Mouse (Mus musculus): ENCODE measurements around the gene Slc13a3. TPM values are rescaled to one million over a fixed set of nuclear protein-coding genes. Genes with fewer than 3 reads are reported as not detected.

Slc13a3 gene
- polyA plus RNA-seq, 1 experiment from 2014 or later = 0.05 TPM

DNA sequence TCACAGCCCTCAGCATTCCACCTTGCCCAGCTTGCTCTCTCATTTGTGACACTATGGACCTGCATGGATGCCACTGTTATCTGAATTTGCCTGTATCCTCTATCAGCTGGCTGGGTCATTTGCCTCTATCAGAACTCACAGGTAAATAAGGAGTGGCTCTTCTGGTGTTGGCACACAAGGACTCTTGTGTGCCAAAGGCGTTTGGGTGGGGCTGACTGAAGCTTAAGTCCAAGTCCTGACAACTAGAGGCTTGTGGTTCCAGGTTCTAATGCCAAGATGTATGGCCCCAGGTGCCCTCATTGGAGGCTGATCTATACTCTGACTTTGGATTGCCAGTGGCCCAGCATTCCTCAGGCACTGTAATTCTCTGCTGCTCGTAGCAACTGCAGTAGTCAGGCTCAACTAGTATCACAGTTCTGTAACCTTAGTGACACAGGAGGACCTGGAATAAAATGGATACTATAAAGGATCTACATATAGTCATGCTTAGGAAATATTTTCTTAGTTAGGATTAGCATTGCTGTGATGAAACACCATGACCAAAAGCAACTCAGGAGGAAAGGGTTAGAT is 24.8 kb upstream of the Slc13a3 start:
- no peaks in the 10 kb centered on the region for H3K27me3 ChIP-seq
- TF ChIP-seq CTCF (IDR thresholded peaks at IDR 0.05) = no peak
- in situ Hi-C loops (cut with MboI; ENCODE audit: low pct_unique_long_range_greater_than_20kb) = no loop called here
- CTCF ChIA-PET = interaction anchor here (1.3 to 1.6 kb wide), 2 partner anchors 24 to 254 kb away, joined by 3 to 4 read pairs; no protein-coding TSS in a partner anchor
- DNase-seq (ENCODE audit: low read depth, low spot score) = no peak
- no peak for ATAC-seq
- POLR2A ChIA-PET = no interaction called here

DNA sequence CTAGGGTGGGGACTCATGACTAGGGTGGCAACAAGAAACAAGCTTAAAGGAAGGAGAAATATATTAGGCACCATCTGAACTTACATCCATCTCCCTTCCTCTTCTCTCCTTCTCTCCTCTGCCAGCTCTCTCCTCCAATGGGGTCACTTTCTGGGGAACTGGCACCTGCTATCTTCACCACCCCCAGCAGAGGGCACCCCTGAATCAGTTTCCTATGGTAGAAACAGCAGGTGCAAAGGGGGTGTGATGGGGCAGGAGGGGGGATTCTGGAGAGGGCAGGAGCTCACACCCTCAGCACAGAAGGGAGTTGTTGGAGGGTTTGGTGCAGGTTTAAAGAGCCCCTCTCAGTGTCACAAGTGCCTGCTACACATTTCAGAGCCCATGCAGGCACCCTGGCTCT is 23.2 kb upstream of the Slc13a3 start:
- in situ Hi-C loops (cut with MboI; ENCODE audit: low pct_unique_long_range_greater_than_20kb) = no loop called here
- POLR2A ChIA-PET = no interaction called here
- no peak for ATAC-seq

GRCm38 (mm10) chr2:165494495-165494894 is 21.5 kb upstream of the Slc13a3 start:
- in situ Hi-C loops (cut with MboI; ENCODE audit: low pct_unique_long_range_greater_than_20kb) = no loop called here
- no peak for TF ChIP-seq CTCF (IDR thresholded peaks at IDR 0.05)
- no peak for DNase-seq (ENCODE audit: low read depth, low spot score)

More for the DNA sequence above, 23.2 kb upstream of the Slc13a3 start:
- no peaks in the 10 kb centered on the region for H3K27me3 ChIP-seq
- no peak for DNase-seq (ENCODE audit: low read depth, low spot score)
- TF ChIP-seq CTCF (IDR thresholded peaks at IDR 0.05) = peak; percentile 69
- CTCF ChIA-PET = interaction anchor here (0.8 to 1.7 kb wide), 7 partner anchors 9 to 243 kb away, joined by 3 to 8 read pairs (median 3); no protein-coding TSS in a partner anchor

GRCm38 (mm10) chr2:165493587-165494210 is 20.7 kb upstream of the Slc13a3 start:
- ChIA-PET CTCF (no interaction called here), POLR2A (no interaction called here)
- in situ Hi-C loops (cut with MboI; ENCODE audit: low pct_unique_long_range_greater_than_20kb) = no loop called here
- no peak for DNase-seq (ENCODE audit: low read depth, low spot score)
- no peak for TF ChIP-seq CTCF (IDR thresholded peaks at IDR 0.05)
- no peaks in the 10 kb centered on the region for H3K27me3 ChIP-seq
- no peak for ATAC-seq

More at GRCm38 (mm10) chr2:165494495-165494894, 21.5 kb upstream of the Slc13a3 start:
- ATAC-seq = no peak
- ChIA-PET CTCF (no interaction called here), POLR2A (no interaction called here)
- no peaks in the 10 kb centered on the region for H3K27me3 ChIP-seq

DNA sequence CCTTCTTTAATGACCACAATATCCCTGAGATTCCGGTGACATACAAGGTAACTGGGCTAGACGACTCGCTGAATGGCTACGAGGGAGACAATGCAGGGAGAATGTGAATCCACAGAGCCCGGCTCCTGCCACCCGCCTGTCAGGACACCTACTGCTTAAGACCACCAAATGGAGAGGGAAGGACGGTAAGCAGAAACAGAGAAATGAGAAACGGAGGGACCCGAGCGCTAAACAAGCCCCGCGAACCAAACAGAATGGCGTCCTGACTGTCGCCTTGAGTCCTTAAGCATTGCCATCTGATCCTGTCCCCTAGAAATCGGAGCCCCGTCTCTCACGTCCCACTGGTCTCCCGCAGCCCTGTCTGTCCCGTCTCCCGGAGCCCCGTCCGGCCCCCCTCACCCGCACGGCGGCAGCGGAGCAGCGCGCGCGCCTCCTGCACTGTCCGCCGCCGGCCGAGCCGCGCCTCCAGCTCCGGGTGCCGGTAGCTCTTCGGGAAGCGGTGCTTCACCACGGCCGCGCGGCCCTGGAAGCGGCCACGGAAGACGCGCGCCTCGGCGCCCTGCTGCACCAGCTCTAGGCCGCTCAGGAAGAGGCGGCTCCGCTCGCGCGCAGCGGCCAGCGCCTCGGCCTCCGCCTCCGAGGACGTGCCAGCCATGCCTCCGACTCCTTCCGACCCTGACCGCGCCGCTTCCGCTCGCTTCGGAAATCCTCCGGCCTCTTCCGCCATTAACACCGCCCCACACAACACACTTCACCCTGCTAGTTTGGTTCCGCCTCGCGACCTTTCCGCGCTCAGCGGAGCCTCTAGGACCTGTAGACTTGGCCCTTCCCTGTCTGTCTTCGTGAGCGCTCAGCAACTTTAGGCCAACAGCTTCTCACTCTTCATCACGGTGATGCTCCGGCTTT is 19.9 kb upstream of the Slc13a3 start, which contains the start of gene Trp53rka:
Gene Trp53rka, minus strand, starts transcription at position 677 of the 906 bp plus-strand sequence.
- POLR2A ChIA-PET = no interaction called here

DNA sequence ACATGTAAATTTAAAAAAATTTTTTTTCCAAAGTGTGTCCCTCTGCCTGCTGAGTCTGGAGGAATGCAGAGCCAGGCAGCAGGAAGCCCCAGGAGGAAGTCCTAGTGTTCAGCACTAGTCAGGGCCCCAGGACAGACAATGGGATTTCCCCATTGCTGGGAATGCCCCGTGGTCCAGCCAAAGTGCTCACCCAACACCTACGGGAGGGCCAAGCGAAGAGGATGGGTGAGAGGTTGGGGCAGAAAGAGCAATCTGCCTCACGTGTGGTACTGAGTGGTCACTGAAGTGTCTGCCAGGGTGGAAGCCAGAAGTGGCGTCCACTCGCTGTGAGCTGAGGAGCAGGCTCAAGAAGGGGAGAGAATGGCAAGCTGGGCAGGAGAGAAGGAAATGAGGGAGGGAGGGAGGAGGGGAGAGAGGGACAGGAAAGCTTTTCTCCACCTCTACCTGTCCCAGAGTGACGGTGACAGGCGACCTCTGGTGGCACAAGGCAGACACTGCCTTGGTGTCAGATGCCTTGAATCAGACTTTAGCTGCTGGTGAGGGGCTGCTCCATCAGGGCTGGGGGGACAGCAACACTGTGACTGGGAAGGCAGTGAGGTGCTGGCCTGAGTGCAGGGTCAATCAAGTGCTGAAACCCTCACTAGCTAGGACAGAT is 14.0 kb upstream of the Slc13a3 start:
- CTCF ChIA-PET = interaction anchor here (0.8 to 4.0 kb wide), 14 partner anchors 10 to 122 kb away, joined by 3 to 26 read pairs (median 4); partner anchors contain the start of gene Zfp334

More for the DNA sequence above, 19.9 kb upstream of the Slc13a3 start, which contains the start of gene Trp53rka:
- ATAC-seq (peak; percentile 82), DNase-seq (ENCODE audit: low read depth, low spot score) (no peak)
- in situ Hi-C loops (cut with MboI; ENCODE audit: low pct_unique_long_range_greater_than_20kb) = no loop called here
- CTCF ChIA-PET = no interaction called here
- TF ChIP-seq CTCF (IDR thresholded peaks at IDR 0.05) = no peak
- no peaks in the 10 kb centered on the region for H3K27me3 ChIP-seq

GRCm38 (mm10) chr2:165486401-165486800 is 13.4 kb upstream of the Slc13a3 start:
- CTCF ChIA-PET = interaction anchor here (1.3 to 4.0 kb wide), 7 partner anchors 11 to 121 kb away, joined by 4 to 26 read pairs (median 6); no protein-coding TSS in a partner anchor
- POLR2A ChIA-PET = no interaction called here
- ATAC-seq = no peak
- no peak for TF ChIP-seq CTCF (IDR thresholded peaks at IDR 0.05)
- DNase-seq (ENCODE audit: low read depth, low spot score) = no peak
- H3K27me3 ChIP-seq = no peaks in the 10 kb centered on the region
- in situ Hi-C loops (cut with MboI; ENCODE audit: low pct_unique_long_range_greater_than_20kb) = loop anchor here (5.0 kb wide), 1 partner anchor 94 kb away; no protein-coding TSS in a partner anchor

More for the DNA sequence above, 14.0 kb upstream of the Slc13a3 start:
- DNase-seq (ENCODE audit: low read depth, low spot score) (no peak), ATAC-seq (no peak)
- POLR2A ChIA-PET = interaction anchor here (1.0 to 1.6 kb wide), 2 partner anchors 20 to 95 kb away, joined by 3 to 7 read pairs; no protein-coding TSS in a partner anchor
- no peaks in the 10 kb centered on the region for H3K27me3 ChIP-seq
- TF ChIP-seq CTCF (IDR thresholded peaks at IDR 0.05) = peak; percentile 91
- in situ Hi-C loops (cut with MboI; ENCODE audit: low pct_unique_long_range_greater_than_20kb) = loop anchor here (5.0 kb wide), 1 partner anchor 95 kb away; no protein-coding TSS in a partner anchor

DNA sequence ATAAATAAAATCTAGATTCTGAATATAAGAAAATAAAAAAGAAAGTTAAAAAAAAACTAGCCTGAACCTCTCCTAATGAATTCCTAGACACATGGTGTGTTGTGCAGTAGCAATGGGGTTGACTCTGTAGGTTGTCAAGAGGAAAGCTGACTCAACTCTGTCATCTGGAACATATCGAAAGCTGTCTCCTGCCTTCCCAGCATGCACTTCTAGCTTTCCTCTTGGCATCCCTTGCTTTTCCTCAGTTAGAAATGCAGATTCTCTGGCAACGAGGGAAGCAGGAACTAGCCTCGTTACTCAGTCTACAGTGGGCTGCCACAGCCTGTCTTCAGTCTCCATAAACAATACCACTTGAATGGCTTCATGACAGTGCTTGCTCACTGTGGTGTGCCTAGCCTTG is 12.8 kb upstream of the Slc13a3 start:
- in situ Hi-C loops (cut with MboI; ENCODE audit: low pct_unique_long_range_greater_than_20kb) = loop anchor here (5.0 kb wide), 1 partner anchor 94 kb away; no protein-coding TSS in a partner anchor
- ATAC-seq (no peak), DNase-seq (ENCODE audit: low read depth, low spot score) (no peak)
- POLR2A ChIA-PET = no interaction called here
- CTCF ChIA-PET = interaction anchor here (1.9 to 4.0 kb wide), 3 partner anchors 70 to 121 kb away, joined by 6 to 26 read pairs (median 11); no protein-coding TSS in a partner anchor
- no peak for TF ChIP-seq CTCF (IDR thresholded peaks at IDR 0.05)
- no peaks in the 10 kb centered on the region for H3K27me3 ChIP-seq

DNA sequence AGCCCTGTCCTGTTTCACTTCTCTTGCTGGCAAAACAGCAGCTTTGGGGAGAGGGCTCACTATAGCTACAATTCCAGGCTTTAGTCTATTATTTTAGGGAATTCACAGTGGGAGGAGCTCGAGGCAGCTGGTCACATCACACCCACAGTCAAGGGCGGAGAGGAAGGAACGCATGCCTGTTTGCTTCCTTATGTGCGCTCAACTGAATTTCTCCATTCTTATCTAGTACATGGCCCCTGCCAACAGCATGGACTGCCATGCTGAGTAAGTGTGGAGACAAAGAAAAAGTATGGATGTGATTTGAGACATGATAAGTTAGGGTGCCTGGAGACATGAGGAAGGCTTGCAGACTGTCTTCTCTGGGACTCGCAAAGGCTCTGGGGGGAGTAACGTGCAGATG is 11.1 kb upstream of the Slc13a3 start:
- CTCF ChIA-PET = interaction anchor here (0.7 kb wide), 1 partner anchor 92 kb away, joined by 3 read pairs; no protein-coding TSS in a partner anchor
- TF ChIP-seq CTCF (IDR thresholded peaks at IDR 0.05) = no peak
- no peak for DNase-seq (ENCODE audit: low read depth, low spot score)
- ATAC-seq = no peak
- in situ Hi-C loops (cut with MboI; ENCODE audit: low pct_unique_long_range_greater_than_20kb) = no loop called here
- POLR2A ChIA-PET = no interaction called here
- no peaks in the 10 kb centered on the region for H3K27me3 ChIP-seq

GRCm38 (mm10) chr2:165482003-165482402 is 9.0 kb upstream of the Slc13a3 start:
- H3K27me3 ChIP-seq = no peaks in the 10 kb centered on the region
- TF ChIP-seq CTCF (IDR thresholded peaks at IDR 0.05) = no peak
- POLR2A ChIA-PET = no interaction called here
- in situ Hi-C loops (cut with MboI; ENCODE audit: low pct_unique_long_range_greater_than_20kb) = no loop called here
- DNase-seq (ENCODE audit: low read depth, low spot score) (no peak), ATAC-seq (no peak)
- CTCF ChIA-PET = interaction anchor here (1.8 kb wide), 1 partner anchor 117 kb away, joined by 4 read pairs; no protein-coding TSS in a partner anchor
